Mouse (Mus musculus) MEL (cell line): ENCODE results near the gene Khk.

Source experiments
- ELF1 ChIP-seq: IDR thresholded peaks from 2 replicates; pipeline ENCODE4 v1.6.1; 2014; ENCODE audit warnings: low read depth, mild to moderate bottlenecking, inconsistent platforms, low read length, improper control_type of control experiment, moderate library complexity
- EP300 ChIP-seq, 2 experiments: IDR thresholded peaks; 2 replicates each; pipeline ENCODE4 v1.6.1; 2011; ENCODE audit warnings: improper control_type of control experiment in 2 of 2, low read length in 2 of 2, low read depth in 1 of 2, mild to moderate bottlenecking in 1 of 2
- ETS1 ChIP-seq: IDR thresholded peaks from 2 replicates; pipeline ENCODE4 v1.6.1; 2012; ENCODE audit warnings: low read depth, mild to moderate bottlenecking, inconsistent platforms, low read length, improper control_type of control experiment, moderate library complexity
- KAT2A ChIP-seq: conservative IDR thresholded peaks from 2 replicates; pipeline ENCODE4 v1.6.1; 2012; ENCODE audit warnings: low read depth, low read length, improper control_type of control experiment, inconsistent platforms
- MEF2A ChIP-seq: IDR thresholded peaks from 2 replicates; pipeline ENCODE4 v1.6.1; 2014; ENCODE audit warnings: low read depth, mild to moderate bottlenecking, inconsistent platforms, low read length, improper control_type of control experiment; ENCODE audit not compliant: poor library complexity, insufficient replicate concordance, severe bottlenecking; ENCODE audit errors: extremely low read depth
- POLR2A ChIP-seq, 2 experiments: IDR thresholded peaks; 2 replicates each; pipeline ENCODE4 v1.6.1; 2011 to 2012; ENCODE audit warnings: low read length in 2 of 2, mild to moderate bottlenecking in 2 of 2, control low read depth in 1 of 2, improper control_type of control experiment in 1 of 2, low read depth in 1 of 2, moderate library complexity in 1 of 2; ENCODE audit not compliant: control insufficient read depth in 1 of 2, insufficient read depth in 1 of 2, poor library complexity in 1 of 2
- USF1 ChIP-seq: IDR thresholded peaks from 2 replicates; pipeline ENCODE4 v1.6.1; 2014; ENCODE audit warnings: low read depth, mild to moderate bottlenecking, inconsistent platforms, low read length, improper control_type of control experiment, moderate library complexity

DNA sequence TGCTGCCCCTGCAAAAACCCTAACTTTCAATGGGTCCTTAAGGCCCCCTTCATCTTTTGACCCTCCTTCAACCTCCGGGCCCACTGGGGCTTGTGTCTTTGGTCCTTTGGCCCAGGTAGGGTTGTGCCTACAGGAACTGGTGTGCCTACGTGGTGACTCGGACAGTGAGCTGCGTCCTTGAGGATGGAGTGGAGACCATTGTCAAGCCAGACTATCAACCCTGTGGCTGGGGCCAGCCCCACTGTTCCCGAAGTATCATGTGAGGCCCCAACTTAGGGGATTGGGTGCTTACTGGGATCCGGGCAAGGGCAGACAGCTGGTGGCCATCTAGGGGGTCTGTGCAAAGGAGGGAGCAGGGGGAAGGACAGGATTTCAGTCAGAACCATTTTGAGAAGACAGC lies 6.4 kb upstream of the Khk start:
- TF ChIP-seq MEF2A, result no peak
- TF ChIP-seq ETS1, result no peak
- no peak for TF ChIP-seq EP300 (IDR thresholded peaks at IDR 0.05; ENCODE audit: low read depth in 1 of 2, low read length in 2 of 2)
- no peak for TF ChIP-seq ELF1
- no peak for TF ChIP-seq POLR2A (IDR thresholded peaks at IDR 0.05; ENCODE audit: control insufficient read depth in 1 of 2, insufficient read depth in 1 of 2, low read depth in 1 of 2, low read length in 2 of 2, poor library complexity in 1 of 2)
- TF ChIP-seq KAT2A, result no peak
- TF ChIP-seq USF1, result no peak
